Mouse (Mus musculus): ENCODE data around the gene Lhx9.

Lhx9 gene

DNA sequence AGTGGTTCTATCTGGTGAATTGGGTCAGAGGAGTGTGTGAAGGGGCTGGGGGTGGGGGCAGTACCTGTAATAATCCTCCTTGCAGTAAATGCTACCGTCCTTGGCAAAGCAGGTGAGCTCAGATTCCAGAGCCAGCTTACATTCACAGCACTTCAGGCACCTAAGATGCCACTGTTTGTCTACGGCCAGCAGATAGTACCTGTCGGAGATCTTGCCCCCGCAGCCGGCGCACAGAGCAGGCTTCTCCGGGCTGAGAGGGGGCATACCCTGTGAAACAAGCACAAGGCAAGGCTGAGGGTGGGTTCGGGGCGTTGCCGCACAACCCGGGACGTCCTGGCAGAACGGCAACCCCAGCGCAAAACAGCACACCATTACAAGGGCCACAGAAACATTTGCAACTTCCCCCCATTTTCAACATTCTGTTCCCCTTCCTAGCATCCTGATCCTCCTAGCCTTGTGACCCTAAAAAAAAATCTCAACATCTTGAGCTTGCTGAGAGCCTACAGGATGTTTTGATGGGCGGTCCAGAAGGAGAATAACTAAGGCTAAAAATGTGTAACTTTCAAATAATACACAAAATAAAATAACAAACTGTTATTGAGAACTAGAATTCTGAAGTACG, 8.5 kb downstream of the Lhx9 start:
- DNase-seq (ENCODE audit: low spot score in 2 of 2), result no peak

DNA sequence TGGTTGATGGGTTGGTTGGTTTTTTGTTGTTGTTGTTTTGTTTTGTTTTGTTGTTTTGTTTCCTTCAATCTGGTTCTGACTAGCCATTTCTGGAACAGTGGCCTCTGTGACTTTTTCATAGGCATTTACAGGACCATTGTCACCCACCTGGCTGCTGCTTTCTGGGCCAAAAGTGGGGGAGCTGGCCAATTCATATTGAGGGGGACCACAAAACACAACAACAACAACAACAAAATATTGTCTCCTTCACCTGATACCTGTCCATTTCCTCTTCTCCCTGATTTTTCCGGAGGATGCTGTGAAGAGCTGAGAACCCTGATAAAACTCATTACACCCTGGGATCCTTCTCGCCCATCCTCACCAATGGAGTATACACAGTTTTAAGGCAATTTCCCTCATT, 9.1 kb downstream of the Lhx9 start:
- DNase-seq (ENCODE audit: low spot score in 2 of 2), result no peak

DNA sequence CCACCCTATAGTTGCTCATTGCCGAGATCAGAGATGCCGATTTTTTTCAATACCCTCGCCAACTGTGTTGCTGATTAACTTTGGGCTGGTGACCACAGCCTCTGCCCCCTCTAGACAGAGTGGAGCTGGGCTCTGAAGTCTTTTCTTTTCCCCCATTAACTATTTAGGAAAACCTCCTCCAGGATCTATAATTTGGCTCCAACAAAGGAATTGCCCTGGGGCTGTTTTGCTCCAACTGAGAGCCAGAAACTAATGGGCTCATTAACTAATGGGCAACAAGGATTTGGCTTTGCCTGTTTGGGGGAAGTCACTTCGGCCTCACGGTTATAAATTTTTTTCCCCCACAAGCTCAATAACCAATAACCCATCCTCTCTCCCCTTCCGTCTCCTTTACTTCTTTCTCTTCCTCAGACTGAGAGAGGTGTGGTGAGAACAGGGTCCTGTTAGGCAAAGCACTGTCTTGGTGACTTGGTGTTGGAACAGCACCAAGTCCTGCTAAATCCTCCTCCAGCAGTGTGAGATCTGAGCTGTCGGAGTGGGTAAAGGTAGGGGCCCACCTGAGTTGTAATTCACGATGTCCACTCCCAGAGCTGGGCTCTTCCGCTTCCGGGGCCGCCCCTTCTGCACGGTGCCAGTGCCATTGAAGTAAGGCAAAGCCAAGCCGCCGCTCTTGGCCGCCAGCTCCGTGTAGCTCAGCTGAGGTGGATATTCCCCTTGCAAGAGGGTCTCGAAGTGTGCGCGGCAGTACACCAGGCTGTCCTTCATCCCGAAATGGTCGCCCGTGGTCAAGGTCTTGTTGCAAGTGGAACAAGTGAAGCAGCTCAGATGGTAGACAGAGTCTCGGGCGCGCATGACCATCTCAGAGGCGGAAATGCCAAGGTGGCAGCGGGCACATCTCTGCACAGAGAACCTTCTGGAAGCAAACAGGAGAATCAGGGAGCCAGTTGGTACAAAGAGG, 10.3 kb downstream of the Lhx9 start:
- no peak for DNase-seq (ENCODE audit: low spot score in 2 of 2)

DNA sequence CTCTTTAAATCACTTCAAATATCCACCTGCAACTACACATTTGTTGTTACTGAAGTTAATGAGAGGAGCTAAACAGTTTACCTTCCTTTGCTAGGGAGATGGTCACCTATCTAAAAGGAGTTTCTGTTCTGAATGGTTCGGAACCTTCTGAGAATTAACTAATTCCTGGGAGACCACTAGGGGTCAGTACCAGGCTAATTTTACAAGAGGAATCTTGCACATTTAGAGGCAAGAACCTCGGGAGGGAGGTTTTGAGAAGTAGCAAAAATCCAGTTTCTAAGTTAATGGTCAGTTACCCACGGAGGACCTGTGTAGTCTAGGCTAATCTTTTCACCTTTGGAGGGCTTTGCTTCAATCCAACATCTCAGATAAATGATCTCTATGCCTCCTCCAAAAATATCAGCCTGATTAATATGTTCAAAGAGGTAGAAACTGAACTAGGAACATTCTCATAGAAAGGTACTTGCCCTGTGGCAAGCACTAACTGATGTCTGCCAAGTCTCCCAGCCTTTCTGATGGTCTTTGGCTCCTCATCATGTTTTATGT, 12.9 kb downstream of the Lhx9 start:
- no peak for DNase-seq (ENCODE audit: low spot score in 2 of 2)

DNA sequence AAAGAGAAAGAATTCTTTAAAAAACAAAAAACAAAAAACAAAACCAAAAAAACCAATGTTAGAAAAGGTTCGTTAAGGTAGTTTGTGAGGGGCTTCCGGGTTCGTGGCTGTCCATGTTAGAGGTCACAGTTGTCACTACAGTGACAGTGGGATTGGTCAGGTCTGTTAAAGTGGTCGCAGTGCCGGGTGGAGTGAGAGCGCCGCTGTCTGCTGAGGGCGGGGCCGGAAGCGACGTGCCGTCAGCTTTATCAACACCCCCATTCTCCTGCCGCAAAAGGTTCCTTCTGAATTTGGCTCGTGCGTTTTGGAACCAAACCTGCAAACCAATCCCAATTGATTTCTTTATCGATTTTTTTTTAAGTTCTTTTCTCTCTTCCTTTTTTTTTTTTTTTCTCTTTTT, 17.1 kb downstream of the Lhx9 start:
- DNase-seq (ENCODE audit: low spot score in 2 of 2), result no peak

DNA sequence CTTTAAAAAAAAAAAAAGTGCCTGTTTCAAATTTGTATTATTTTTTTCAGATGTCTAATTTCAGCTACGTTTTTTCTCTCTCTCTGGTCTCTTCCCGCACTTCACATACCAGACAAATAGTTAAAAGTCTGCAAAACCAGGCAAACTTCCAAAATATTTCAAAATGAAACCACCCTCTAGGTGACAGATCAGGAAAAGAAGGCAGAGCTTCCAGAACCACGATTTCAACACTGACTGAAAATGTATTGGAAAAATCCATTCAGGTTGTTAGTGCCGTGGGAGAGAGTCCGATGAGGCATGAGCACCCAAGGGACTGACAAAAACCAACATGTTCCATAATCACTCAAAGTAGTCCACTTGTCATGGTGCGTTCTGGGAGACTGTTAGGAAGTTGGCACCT, 21.5 kb downstream of the Lhx9 start:
- DNase-seq (ENCODE audit: low spot score in 2 of 2), result no peak

DNA sequence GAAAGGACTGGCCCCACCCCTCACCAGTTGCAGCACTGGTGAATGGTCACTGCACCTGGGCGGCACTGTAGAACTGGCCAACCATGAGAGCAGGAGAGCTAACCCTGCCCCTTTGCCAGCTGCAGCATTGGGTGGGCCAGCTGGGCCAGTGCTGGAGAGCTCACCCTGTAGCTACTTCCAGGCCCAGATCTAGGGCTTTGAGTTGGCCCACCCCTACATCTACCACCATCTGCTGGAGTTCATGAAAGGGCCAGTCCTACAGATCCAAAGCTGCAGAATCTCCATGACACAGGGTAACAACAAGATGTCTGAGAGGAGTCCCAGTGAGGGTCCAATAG, 25.4 kb downstream of the Lhx9 start:
- no peak for DNase-seq (ENCODE audit: low spot score in 2 of 2)

DNA sequence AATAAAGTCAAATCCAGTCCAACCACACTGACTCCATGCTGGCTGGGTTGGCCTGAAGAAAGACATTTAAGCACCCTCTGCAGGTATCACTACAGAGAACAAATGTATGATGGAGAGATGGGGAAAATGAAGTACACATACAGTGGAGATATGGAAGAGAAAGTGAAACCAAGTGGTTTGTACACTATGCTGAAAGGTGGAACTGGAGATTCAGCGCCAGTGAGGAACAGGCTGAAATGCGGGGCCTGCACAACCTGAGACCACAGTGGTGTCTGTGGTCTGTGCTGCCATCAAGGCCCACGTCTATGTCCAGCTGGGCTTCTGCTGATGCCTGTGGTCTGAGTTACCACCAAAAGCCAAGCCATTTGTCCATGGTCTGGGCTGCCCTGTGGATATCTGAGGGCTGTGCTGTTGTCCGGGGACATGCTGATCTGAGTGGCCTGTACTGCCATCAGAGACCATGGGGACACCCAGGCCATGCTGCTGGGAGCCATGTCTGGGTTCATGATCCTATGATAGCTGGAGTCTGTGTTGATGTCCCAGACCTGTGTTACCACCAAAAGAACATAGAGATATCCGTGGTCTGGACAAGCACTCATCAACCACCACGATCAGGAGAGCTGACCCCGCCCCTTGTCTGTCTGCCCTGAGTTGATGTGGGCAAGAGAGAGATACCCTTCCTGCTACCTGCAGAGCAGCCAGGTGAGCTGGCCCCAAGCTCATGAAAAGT, 26.0 kb downstream of the Lhx9 start:
- no peak for DNase-seq (ENCODE audit: low spot score in 2 of 2)

DNA sequence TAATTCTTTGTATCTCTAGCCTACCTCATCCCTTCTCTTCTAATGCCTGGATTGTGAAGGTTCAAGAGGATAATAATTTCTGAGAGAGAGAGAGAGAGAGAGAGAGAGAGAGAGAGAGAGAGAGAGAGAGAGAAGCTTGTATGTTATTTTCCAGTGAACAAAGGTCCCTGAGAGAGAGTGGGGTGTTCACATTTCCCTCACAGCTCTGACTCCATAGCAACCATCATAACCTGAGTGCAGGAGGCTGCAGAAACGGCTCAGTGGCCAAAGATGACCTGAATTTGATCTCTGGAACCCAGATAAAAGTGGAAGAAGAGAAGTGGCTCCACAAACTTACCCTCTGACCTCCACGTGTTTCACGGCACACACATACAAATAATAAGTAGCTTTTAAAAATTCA, 46.6 kb downstream of the Lhx9 start:
- no peak for DNase-seq (ENCODE audit: low spot score in 2 of 2)

DNA sequence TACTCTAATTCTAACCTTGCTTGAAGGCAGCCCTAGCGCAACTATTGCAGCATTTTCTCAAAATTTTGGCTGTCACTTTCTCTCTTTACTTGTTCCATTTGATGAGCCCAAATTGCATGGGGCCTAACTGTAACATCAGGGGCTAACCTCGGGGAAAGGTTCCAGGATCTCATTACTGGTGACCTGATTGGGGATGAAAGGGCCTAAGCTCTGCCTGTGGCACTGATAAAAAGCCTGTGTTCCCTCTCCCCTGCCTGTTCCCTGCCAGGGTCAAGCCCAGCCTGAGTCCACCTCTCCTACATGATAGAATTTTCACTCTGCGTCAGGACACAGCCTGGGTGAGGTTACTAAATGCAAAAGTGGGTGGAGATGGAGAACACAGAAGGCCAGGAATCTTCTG, 47.1 kb downstream of the Lhx9 start:
- no peak for DNase-seq (ENCODE audit: low spot score in 2 of 2)

DNA sequence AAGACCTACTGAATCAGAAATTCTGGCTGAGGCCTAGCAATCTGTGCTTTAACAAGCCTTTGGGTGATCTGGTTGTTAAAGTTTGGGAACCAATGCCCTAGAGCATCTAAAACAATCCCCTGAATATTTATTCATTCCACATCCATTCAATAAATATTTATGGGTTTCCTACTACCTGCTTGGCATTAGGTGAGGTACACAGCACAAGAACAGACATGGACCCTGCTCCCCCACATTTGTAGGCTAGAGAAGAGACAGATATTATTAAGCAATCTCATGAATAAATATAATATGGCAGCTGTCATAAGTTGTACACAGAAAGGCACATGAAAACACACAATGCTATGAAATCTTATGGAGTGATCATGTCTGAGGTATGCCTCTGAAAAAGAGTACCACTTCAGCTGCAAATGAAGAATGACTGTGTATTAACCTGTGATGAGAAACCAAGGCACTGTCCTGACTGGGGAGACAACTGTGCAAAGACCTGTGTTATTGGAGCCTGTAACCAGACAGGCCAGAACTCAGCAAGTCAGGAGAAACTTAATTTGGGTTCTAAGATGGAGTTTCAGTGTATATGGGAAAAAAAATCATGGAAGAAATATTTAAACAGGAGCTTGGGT, 48.6 kb downstream of the Lhx9 start:
- no peak for DNase-seq (ENCODE audit: low spot score in 2 of 2)

DNA sequence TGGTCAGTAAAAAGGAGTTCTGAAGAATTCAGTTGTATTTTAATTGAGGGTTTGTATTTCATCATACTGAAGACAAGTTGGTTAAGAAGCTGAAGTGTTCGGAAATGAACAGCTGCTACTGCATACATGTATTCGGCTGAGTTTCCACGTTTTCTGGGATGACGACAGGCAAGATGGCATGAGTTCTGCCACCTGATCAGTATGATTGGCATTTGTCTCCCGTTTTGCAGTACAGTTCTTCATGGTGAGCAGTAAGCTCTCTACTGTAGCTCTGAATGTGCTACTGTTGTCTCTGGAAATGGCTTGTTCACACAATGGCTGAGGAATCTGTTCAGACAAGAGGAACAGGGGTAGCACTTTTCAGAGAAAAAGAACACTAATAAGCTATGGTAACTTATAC, 50.3 kb downstream of the Lhx9 start:
- no peak for DNase-seq (ENCODE audit: low spot score in 2 of 2)

DNA sequence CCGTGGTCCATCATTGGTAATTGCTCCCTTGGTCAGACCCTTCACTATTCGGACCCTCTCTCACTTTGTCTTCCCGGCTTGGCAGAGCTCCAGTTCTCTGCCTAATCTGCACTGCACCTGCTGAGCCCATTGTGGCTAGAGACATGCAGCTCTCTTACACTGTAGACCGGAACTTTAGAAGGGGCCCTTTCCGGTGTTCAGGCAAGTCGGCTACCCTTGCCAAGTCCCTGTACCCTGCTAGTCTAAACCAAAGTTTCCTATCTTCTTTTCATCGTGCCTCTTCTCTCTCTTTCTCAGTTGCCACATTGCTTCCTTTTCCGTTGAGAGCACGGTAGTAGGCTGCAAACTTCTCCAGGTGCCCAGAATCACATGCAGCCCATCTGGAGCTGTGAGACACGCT, 62.5 kb downstream of the Lhx9 start:
- no peak for DNase-seq (ENCODE audit: low spot score in 2 of 2)

DNA sequence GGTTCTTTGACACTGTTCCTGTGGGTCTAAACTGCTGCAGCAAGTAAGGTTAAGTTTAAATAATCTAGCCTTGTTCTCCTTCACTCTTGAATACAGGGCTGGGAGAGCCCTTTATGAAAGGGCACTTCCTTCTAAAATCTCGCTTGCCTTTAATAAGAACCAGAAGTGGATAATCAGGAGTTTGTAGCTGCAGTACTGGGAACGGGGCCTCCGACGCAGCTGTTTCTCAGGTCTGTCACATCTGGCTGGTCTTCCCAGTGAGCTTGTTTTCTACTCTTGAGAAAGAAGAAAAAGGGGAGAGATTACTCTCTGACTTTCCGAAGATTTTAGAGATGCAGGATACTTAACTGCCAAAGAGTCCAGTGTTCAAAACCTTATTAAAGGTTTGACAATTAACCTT, 64.4 kb downstream of the Lhx9 start:
- DNase-seq (ENCODE audit: low spot score in 2 of 2), result no peak

All from spleen, postnatal 14 days (tissue).